Mouse (Mus musculus) NIH3T3 (cell line): ENCODE data around the gene Tmigd3.
"Not testable (repeated sequence)": the region's sequence is repeated elsewhere in the genome, so short reads cannot be mapped to it uniquely, and the experiment has no call there.

Experiments used
- DNase-seq: peaks from one replicate; pipeline ENCODE4 v3.0.0-alpha.2; 2012; ENCODE audit warnings: low read depth

The Tmigd3 gene

DNA sequence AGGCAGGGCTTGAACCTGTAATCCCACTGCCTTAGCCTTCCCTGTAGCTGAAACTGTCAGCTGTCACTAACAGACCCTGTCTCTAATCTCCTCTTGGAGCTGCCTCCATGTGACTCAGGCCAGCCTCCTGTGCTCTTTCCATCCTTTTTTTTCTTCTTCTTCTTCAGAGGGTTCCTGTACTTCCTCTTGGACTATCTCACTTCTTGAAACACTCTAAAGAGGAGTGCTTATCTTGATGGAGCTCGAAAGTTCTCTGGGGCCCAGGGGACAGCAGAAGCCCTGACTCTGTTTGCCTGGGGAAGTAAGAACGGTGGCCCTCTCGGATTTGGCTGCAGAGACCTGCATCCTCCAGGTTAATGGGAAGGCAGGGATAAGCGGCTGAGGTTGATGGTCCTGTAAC lies 33.5 kb downstream of the Tmigd3 start:
- no peak for DNase-seq

DNA sequence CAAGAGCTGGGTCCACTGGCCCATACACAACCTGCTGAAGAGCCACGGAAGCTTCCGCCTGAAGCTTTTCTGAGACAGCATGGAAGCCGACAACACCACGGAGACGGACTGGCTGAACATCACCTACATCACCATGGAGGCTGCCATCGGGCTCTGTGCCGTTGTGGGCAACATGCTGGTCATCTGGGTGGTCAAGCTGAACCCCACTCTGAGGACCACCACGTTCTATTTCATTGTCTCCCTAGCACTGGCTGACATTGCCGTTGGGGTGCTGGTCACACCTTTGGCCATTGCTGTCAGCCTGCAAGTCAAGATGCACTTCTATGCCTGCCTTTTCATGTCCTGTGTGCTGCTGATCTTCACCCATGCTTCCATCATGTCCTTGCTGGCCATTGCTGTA lies 34.0 kb downstream of the Tmigd3 start:
- DNase-seq, result no peak

- no peak for DNase-seq
Measured at GRCm38 (mm10) chr3:105907956-105908655, 37.4 kb downstream of the Tmigd3 start.

DNA sequence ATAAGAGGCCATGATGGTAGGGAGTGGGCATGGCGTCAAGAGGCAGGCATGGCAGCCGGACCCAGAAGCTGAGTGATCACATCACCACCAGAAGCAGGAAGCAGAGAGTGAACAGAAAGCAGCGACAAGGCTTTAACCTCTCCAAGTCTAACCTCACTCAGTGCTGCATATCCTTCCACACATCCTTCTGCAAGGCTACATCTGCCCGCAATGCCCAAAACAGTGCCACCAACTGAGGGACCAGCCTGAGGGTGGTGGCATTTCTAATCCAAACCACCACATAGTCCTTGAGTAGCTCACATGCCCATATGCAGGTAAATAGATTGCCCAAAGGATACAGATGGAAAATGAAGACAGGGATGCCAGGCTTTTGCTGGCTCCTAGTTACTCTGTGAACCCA lies 38.3 kb downstream of the Tmigd3 start:
- no peak for DNase-seq

- DNase-seq, result no peak
Measured at GRCm38 (mm10) chr3:105910519-105911190, 40.0 kb downstream of the Tmigd3 start.

- DNase-seq, result no peak
Measured at GRCm38 (mm10) chr3:105912097-105912880, 41.6 kb downstream of the Tmigd3 start.

- no peak for DNase-seq
Measured at GRCm38 (mm10) chr3:105913839-105914681, 43.4 kb downstream of the Tmigd3 start.

DNA sequence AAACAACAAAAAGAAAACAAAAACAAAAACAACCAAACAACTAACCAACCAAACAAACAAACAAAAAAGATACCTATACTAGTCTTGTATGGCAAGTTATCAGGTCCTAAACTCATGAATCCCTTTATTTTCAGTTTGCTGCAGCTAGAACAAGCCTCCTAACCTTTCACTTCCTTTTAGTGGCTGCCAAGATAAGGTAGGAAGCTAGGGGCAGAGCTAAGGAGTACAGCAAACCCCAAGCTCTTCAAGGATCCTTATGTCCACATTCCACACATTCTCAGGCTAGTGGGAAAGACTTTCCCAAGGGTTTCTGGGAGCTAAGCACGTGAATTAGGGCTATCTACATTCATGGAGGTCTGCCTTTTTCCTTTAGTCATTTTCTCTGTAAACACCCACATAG lies 44.6 kb downstream of the Tmigd3 start:
- DNase-seq, result no peak

DNA sequence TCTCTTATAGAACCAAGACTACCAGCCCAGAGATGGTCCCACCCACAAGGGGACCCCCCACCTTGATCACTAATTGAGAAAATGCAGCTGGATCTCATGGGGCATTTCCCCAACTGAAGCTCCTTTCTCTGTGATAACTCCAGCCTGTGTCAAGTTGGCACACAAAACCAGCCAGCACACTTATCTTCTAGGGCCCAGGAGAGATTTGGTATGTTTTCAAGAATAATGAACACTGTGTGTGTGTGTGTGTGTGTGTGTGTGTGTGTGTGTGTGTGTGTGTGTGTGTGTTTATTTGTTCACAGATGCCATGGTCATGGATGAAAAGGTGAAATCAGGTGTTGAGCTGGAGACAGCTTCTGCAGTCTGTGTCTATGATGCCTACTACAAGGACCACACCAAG lies 45.8 kb downstream of the Tmigd3 start:
- DNase-seq, result not testable (repeated sequence)

GRCm38 (mm10) chr3:105917656-105918354 lies 47.1 kb downstream of the Tmigd3 start:
- DNase-seq, result peak; percentile 52

DNA sequence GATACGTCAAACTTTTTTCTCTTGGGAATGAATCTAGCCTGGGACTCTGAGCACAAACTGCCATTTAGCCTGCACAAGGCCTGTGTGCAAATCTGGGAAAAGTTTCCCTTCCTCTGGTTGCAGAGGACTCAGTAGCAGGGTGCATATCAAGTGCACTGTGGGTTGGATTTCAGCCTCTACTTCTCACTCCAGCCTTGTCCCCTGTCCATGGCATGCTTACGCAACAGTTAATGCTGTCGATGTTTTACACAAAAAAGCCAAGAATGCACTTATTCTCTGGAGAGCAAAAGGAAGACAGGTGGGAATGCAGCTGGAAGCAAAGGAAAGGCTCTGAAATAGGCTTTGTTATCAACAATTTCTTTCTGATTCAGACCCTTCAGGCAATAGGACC lies 47.6 kb downstream of the Tmigd3 start:
- DNase-seq, result peak; percentile 11

GRCm38 (mm10) chr3:105920743-105921142 lies 50.0 kb downstream of the Tmigd3 start:
- DNase-seq, result not testable (repeated sequence)

GRCm38 (mm10) chr3:105921959-105922358 lies 51.3 kb downstream of the Tmigd3 start:
- DNase-seq, result no peak

DNA sequence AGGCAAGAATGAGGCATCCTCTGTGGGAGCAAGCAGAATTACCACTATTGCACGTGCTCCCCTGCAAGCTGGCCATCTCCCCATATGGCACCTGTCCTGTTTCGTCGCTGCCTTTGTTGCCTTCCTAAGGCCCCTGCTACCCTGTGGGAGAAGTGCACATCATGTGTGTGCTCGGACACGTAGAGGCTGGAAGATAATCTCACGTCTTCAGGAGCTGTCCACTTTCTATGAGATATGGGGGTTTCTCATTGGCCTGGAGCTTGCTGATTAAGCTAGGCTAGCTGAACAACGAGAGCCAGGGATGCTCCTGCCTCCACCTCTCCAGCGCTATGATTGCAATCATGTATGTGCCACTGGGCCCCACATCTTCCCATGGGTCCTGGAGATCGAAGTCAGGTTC lies 53.9 kb downstream of the Tmigd3 start:
- no peak for DNase-seq

GRCm38 (mm10) chr3:105927561-105928194 lies 57.0 kb downstream of the Tmigd3 start:
- no peak for DNase-seq

DNA sequence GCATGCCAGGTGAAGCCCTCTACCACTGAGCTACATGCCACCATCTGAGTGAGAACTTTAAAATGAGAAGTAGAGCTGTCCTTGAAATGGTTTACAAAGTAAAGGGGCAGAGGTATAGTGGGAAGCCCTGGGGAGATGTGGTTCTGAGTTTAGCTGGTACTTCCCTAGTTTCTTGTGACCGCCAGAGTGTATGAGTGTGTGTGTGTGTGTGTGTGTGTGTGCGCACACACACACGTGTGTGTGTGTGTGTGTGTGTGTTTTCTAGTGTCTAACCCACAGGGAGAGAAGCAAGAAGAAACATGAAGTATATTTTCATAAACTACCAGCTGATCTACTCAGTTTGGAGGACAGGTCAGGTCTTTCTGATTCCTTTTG lies 57.5 kb downstream of the Tmigd3 start:
- DNase-seq, result no peak

DNA sequence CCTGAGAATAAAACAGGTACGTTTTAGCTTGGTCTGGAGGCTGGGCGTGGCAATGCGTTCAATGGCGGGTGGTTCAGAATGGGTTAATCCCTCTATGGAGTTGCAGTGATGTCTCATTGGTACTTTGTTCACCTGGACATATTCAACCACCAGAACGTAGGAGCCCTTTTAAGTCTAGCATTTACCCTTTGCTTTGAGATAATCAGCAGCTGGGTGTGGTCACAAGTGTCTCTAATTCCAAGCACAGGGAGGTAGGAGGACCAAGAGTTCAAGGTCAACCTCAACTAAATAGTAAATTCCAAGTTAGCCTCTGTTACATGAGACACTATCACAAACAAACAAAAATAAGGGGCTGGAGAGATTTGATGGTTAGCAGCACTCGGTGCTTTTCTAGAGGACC lies 58.1 kb downstream of the Tmigd3 start:
- DNase-seq, result no peak

DNA sequence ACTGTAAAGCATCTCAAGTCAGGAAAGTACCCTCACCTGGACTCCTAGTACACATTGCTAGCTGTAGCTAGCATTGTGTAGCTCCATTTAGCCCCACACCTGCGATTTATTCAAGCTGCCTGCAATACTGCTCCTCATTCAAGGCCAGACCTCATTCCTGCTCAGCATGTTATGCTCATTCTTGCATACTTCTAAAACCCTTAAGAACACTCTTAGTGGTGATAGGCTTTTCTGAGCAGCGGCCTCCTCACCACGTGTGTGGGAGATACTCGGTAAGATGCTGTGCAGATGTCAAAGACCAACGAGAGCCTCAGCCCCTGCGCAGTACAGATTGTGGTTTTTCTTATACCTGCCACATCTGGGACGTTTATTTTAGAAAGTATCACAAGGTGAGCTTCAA lies 59.1 kb downstream of the Tmigd3 start:
- no peak for DNase-seq

GRCm38 (mm10) chr3:105931095-105931494 lies 60.4 kb downstream of the Tmigd3 start:
- no peak for DNase-seq

DNA sequence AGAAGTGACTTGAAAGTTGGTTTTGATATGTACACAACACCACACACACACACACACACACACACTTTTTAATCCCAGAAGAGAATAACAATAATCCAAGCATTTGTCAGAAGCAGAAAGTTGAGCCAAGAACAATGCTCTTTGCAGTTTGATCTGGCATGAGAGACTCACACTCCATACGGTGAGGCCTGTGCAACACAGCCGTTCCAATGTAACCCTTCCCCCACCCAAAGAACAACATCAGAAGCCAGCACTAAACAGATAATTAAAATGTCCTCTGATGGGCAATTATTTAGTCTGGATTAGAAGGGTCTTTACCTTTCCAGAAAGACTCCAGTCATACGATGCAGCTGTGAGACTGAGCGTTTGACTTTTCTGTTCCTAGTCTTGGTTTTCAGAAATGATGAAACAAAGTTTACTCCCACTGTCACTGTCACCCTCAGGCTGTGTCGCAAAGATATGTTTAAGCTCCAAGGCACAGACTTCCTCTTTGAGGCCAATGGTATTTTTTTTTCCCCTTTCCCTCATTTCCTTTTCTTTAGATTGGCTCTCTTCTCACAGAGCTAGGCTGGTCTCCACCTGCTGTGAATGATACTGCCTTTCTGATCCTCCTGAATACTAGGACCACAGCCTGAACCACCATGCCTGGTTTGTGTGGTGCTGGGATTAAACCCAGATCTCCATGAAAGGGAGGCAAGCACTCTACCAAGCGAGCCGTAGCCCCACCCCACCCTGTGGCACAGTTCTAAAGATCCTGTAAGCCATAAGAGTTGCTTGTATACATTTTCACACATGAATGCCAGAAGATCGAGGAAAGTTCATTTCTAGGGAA lies 61.8 kb downstream of the Tmigd3 start, which contains the start of gene I830077J02Rik:
I830077J02Rik (minus strand) TSS at position 425 of the 832 bp plus-strand sequence.
- no peak for DNase-seq
